Mouse (Mus musculus) lung, postnatal 25 days (tissue): ENCODE data around the gene Carmil1.
A peak's percentile ranks its signal among the peaks of the same experiment; 100 is the strongest.

ENCODE experiments used
- DNase-seq: peaks from one replicate; pipeline ENCODE4 v3.0.0; 2022; ENCODE audit warnings: low spot score

Gene Carmil1

DNA sequence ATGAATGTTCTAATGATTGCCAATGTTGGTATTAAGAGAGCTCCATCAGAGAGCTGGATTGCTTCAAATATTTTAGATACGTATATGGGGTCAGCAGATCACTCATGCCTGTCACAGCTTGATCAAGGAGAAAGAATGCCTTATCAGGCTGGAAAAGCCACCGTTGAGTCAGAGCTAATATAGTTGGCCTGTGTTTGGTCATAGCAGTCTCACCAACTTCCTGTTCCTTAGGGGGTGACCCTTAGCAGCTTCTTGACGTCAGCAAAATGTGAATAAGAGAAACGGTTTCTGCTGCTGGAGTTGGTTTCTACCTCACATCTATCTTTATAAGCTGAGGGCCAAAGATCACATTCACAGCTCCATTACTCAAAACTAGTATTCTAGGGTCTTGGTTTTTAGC lies 176.6 kb downstream of the Carmil1 start:
- no peak for DNase-seq

DNA sequence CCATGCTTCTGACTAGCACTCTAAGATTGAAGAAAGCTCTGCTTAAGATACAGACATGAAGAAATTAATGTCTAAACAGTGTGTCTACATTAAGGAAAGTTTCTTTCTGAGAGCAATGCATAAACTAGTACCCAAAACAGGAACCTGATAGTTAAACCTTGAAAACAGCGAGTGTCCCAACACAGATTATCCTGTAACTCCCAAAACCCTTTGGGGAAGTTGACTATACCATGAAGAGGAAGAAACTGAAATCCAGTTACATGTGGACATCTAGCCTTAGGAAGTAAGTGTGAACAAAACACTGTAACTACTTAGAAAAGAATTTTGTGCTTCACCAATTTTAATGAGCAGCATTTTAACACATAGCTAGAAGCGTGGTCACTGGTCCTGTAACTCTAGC lies 177.4 kb downstream of the Carmil1 start:
- DNase-seq = no peak

DNA sequence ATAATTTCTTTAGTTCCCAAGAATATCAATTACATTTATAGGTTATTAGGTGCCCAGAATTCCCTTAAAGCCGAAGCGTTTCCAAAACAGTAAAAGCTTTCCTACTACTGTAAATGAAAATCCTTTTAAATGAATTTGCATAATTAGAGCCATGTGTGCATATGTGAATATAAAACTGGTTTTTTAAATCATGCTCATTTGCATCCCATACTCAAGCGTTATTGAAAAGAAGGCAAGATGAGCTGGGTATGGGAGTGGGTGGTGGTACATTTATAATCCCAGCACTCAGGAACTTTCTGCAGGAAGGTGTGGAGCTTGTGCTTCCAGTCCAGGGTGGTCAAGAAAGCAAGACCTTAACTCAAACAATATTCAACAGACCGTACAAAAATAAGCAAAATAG lies 178.3 kb downstream of the Carmil1 start:
- no peak for DNase-seq

DNA sequence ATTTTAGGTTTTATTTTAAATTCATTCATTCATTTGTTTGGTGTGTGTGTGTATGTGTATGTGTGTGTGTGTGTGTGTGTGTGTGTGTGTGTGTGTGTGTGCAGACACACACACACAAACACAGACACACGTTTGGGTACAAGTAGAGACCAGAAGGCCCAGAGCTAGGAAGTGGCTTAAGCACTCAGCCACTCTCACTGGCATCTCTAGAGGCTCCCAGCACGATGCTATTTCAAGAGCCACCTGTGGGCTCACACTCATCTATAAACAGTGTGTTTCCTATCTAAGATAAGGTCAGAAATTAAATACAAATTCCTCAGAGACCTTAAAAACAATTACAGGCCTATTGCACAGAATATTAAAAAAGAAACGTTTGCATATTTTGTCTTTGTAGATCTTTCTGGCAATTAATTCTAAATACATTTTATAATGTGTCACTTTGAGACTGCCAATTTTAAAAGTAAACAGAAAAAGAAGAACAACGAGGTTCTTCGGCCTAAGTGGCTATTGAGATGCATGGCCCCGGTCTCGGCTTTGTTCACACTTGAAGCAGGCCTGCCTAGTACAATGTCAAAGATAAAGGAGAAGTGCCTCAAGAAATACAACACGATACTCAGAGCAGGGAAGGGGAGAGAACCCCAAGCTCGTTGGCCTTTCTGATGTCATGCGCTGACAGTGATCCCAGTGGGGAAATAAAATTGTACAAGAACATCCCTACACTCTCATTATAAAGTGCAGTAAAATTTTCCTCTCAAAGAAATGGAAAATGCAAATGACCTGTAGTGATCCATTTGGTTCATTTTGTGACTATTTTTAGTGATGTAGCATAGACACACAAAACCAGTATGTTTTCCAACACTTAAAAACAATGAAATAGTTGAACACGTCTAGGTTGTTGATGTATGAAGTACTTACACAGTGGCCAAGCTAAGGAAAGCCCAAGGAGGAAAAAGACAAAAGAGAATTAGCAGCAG lies 179.2 kb downstream of the Carmil1 start:
- peak; percentile 51 for DNase-seq

DNA sequence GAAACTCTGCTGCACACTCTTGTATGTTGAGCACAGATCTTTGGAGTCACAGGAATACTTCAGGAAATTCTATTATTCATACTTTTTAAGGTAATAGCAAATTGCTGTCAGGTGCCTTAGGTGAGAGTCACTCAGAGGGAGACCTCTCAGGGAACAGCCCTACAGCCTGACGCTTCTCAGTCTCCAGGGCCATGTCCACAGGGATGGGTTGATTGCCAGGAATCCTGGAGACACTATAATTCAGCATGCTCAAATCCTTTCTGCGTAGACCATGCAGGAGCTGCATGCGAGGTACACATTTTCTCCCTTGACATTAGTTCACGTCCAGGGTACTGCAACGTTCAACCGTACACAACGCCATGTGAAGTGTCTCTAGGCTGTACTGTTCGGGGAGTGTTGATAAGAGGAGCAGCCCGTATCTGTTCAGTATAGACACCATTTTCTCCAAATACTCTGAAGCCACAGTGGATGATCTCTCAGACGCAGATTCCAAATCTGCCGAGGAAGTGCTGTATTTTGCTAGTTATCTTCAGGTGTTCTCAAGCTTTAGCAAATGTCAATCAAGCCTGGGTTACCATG lies 180.0 kb downstream of the Carmil1 start:
- DNase-seq = no peak

DNA sequence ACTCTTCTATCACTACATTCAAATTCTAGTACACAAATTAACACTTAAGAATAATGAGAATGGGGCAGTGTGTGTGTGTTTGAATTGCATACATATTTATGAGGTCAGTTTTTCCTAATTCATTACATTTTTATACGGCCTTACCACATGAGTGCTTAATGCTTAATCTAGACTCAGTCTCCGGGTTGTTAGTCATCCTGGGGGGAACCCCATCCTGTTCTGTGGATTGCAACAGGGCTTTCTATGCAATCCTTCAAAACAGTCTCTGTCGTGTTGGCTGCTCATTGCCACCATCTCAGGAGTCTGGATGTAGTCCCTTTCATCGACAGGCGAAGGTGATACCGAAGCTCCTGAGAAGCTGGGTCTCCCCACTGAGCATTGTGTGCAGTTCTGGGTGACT lies 184.0 kb downstream of the Carmil1 start:
- DNase-seq = no peak

DNA sequence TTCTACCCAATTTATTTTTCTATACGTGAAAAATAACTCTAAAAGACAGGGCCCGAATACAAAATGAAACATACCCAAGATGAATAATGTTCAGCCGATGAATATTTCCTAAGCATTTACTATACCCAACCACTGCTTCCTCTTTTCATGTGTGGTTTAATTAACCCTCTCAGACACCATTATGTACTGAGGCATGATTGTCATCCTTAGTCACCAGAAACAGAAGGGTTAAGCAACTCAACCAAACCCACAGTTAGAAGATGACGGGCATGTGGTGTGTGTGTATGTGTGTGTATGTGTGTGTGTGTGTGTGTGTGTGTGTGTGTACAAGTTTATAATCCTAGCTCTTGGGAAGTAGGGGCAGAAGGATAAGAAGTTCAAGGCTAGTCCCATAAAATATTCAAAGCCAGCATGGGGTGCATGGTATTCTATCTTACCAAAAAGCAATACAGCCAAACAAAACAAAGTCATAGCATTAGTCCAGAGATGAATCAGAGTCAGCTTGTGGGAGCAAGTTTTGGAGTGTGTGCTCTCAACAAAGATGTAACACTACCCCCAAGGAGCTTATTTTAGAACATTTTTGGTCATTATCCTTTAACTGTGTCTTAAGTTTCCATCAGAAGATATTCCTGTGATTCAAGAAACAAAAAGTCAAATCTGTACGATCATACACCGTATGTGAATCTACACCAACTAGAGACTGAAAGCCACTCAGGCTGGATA lies 185.6 kb downstream of the Carmil1 start:
- no peak for DNase-seq

DNA sequence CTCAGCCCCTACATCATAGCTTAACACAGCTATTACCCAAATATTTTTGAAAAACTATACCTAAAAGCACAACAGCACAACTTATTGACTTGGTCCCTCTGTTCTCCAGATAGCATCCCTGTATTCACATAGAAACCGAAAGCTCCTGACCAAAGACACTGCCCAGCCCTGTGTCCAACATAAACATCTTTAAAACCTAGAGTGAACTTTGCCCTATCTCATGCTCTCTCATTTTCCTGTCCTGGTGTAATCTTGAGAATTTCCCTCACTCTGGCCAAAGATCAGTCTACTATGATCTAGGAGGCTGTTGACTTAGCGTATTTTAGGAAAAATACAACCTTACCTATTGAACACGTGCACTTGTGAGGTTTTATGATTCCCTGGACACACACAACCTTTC lies 187.5 kb downstream of the Carmil1 start:
- no peak for DNase-seq

DNA sequence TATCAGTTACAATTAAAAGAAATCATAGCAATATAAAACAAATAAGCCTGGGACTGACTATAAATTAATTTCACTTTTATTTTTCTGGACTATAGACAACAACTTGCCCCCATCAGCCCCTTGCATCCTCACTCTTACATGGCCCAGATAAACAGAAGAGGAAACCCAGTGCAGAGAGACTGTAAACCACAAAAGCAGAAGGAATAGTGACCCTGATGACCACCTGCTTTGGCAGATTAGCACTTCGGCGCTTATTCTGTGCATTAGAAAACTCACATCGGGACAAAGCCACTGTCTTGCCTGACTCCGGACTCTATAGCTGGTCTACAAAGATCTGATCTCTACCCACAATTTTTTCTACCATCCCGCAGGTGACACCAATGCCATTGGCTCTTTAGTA lies 188.5 kb downstream of the Carmil1 start:
- no peak for DNase-seq

DNA sequence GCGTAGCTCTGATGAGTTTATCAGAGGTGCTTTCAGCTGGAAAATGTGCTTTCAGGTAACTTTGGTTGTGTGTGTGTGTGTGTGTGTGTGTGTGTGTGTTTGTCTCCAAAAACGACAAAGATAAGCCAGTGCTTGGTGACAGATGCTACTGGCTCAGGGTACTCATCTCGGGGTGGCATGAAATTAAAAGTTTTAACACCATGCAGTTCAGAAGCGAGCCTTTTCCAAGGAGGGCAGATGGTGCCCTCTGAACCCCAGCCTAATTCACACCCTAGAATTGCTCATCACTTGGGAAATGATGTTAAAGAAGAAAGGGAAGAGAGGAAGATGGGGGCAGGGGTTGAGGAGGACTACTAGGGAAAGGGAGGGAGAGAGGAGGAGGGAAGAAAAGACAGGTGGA lies 198.4 kb downstream of the Carmil1 start:
- no peak for DNase-seq

DNA sequence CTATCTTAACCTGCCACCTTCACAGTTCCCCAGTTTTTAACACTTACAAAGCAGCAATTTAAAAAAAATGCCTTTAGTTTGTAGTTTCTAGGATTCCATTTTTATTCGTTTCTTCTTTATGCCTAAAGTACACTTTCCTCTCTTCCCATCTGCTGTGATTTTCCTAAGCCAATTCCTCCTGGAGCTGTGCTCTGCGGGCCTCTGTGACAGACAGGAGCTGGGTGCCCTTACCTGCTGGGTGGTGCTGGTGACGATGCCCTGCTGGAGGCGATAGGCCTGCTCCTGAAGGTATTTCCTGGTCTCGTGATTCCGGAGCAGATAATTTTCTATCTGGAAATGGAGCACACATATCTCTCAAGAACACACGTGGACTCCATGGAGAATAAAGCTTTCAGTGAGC lies 198.9 kb downstream of the Carmil1 start:
- DNase-seq = no peak

DNA sequence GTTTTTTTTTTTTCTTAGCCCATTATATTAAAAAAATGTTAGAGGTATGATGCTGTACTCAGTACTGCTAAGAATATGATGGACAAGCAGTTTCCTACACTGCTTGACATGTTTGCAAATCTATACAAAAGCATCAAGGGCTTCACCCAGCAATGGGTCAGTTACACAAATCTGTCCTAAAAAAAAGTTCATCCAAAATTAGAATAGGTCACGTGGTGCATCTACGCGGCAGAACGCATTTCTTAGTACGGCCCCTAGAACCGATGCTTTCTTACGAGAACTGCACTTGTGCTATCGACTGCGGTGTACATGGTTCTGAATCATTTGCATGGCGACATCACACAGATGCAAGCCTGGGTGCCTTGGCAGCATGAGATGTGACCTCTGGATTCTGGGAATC lies 208.0 kb downstream of the Carmil1 start:
- DNase-seq = no peak

DNA sequence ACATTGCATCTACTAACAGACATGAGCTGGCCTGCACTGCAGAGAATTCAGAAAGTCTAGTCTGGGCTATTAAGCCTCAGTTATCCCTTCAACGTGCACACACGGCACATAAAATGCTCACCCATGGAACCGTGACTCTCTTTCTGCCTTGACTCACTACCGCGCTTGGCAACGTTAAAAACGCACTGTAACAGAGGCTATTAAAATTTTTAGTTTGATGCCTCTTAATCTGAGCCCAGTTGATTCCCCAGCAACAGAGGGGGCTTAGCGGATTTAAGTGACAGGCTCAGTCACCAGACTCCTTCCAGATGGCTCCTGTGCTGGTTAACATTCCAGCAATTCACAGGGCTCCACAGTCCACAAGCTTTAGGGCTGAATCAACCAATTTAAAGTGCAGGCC lies 213.0 kb downstream of the Carmil1 start:
- DNase-seq = no peak

DNA sequence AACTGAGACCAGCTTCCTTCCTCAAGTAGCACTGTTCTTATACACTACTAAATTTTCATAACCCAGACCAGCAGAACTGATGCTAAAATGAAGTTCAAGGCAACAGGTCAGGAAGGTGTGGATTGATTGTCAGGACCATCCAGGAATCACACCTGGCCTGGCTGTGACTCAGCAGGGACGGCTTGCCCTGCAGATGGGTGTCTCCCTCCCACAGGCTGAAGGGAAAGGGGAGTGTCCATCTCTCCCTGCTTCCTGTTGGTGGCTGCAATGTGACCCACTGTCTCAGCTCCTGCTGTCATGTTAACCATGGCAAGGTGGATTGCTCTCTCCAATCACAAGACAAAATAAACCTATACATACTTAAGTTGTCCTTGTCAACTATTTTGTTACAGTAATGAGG lies 215.1 kb downstream of the Carmil1 start:
- no peak for DNase-seq

DNA sequence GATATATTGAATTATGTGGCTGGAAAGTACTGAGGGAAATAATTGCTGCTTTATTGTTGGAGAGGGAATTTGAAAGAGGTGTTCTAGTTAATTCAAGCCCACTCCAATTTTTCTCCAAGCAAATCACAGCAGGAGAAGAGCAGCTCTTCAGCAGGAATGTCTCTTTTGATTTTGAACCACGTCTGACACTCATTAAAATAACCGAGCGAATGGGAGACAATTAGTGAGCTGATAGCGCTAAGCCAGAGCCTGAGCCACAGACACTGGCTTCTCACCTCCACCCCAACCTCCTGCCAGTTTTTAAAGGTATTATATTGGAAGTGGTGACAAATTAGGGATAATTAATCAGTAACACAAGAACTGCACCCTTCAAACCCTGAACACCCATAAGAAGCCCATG lies 217.8 kb downstream of the Carmil1 start:
- DNase-seq = no peak

DNA sequence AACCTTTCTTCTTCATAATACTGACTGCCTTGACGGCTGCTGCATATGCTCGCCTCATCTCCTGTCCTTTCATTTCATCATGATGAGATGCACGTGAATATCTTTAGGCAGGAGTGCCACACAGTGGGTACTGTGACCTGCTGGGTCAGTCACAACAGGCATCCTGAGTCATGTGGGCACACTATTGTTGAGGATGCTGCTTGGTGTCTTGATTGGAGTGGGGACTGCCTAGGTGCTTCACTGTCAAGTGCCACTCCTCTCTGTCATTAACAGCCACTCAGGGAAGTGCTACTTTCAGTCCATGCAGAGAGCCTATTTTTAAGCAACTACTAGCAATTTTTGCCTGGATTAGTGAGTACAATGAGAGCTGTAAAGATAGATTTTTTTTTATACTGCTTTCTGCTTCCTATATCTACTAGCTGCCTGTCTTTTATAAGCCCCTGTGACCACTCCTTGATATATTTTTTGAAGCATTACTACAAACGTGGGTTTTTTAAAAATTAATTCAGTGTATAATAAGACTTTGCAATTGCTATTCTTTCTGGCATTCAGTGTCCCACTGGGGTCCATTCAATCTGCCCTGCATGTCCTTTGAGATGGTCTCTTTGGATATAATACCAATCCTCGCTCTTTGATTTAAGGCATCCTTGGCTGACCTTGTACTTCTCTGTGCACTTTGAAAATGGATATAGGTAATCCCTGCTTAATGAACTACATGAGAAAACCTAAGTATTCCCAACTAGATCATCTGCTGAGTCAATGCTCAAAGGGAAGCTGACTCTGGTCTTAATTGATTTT lies 225.3 kb downstream of the Carmil1 start:
- DNase-seq = no peak

DNA sequence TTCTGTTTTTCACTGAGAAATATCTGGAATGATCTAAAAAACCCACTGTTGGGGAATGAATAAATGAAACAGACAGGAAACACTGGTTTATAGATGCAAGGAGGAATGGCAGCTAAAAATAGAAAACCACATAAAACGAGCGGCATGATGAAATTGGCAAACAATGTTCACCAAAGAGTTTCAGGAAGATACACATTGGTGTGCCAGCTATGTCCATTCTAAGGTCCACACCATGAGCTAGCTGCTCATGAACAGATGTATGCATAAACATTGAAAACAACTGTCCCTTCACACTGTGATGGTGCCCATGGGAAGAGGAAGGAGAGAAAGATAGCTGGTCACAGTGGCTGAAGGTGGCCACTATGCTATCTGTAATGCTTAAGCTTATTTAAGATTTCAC lies 229.1 kb downstream of the Carmil1 start:
- DNase-seq = no peak

DNA sequence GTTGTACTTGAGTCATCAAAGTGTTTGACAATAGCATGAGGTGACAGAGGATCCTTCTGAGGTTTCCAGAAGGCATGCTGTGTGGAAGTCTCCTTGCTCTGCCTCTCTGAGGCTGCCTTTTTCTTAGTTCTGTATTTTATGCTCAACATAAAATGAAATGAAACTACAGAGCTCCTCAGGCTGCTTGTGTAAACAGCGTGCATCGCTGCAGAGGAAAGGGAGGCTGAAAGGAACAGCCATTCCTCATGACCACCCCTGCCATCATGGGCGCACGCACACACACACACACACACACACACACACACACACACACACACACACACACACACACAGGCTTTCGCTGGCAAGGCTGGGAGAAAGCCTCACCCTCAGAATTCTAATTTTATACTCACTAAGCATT lies 230.3 kb downstream of the Carmil1 start:
- DNase-seq = no peak

DNA sequence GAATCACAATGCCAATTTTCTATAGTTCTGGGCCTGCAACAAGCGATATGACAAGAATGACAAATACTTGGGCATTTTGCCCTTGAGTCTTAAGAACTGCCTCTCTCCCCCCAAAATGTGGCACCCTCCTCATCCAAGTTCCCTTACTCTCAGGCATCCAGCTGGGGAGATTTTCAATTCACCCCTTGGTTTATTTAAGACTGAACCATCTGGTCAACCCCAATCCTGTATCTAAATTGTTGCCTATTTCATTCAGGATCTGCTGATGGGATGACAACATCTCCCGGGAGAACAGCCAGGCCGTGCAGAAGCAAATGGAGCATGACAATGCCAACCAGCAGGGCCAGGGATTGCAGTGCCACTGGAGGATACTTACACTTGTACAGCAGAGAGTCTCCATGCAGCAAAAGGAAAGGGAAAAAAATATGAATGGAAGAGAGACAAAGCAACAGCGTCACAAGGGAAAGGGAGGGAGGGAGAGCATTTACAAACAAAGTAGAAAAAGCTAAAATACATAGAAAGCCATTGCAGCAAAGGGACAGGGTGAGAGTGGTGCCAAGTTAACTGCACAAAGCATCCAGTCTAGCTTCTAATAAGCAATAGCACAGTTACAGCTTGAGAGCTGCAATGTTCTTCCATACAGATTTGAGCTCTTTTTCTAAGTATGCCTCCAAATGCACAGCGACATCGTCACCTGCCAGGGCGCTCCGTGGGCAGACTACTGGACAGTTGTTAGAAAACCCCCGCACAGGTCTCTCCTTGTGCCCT lies 231.1 kb downstream of the Carmil1 start:
- no peak for DNase-seq

DNA sequence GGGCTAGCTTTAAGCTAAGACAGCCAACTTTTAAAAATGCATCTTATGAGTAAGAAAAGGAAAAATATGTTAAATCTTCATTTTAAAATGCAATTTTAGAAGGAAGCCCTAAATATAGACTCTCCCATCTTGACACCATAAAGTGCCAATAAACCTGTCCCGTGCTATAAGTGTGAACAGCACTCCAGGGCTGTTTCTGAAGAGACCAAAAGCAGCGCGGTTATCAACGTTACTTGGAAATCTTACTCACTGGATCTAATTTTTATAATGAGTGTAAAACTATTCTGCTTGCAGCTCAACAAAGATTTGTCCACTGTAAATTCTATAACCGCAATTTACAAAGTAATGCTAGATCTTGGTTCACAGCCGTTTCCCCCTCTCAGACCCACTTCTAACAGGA lies 232.0 kb downstream of the Carmil1 start:
- DNase-seq = no peak

DNA sequence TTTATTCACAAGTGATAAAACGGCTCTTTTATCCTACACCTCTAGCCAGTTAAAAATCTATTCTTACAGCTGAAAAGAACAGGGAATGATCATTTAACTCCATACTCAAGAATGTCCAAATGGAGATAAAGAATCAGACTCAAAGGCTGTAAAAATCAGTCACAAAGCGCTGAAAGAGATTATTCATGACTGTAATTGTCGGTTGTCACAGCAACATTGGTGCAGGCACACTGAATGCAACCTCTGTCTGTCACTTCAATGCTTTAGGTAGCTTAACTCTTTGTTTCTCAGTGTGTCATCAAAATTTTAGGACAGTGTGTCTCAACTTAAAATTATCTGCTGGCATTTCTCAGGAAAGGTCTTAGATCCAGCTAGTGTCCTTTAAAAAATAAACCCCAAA lies 235.3 kb downstream of the Carmil1 start:
- DNase-seq = no peak
